Mouse (Mus musculus) fat pad, adult 2 months (tissue): Measurements from ENCODE around the gene Efna2.

Source experiments
- DNase-seq: peaks from one replicate; pipeline ENCODE4 v3.0.0-alpha.2; 2011; ENCODE audit warnings: low read depth, low spot score; ENCODE audit errors: extremely low read depth

The Efna2 gene

GRCm38 (mm10) chr10:80179068-80180051 is at the start of gene Efna2:
Efna2 (plus strand) TSS chr10:80179482.
- DNase-seq: no peak

GRCm38 (mm10) chr10:80129846-80130245 is 49.4 kb upstream of the Efna2 start:
- DNase-seq: no peak

DNA sequence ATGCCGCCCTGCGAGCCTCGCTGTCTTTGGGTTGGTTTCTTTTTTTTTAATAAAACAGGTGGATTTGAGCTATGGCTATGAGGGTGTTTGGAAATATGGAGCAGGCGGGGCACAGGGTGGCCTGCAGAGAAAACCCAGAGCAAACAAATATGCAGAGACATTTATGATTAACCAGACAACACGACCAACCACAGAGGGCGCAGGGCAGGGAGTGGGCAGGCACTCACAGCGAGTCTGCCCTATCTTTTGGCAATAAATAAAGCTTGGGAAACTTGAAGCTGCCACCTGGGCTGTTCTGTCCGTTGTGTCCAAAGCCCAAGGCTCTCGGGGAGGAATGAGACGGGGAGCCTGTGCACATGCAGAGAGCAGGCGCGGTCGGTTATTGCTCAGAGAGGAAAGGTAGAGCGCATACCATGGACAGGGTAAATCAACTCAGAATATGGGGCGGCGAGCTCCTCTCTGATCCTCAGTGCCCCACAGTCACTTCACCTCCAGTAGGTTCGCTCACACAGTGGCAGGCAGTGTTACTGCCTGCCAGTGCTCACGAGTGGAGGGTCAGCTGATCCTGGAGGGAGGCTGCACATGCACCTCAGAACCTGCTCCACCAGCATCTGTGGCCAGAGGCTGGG is 48.8 kb upstream of the Efna2 start:
- DNase-seq: no peak

GRCm38 (mm10) chr10:80131316-80131951 is 47.8 kb upstream of the Efna2 start:
- no peak for DNase-seq

DNA sequence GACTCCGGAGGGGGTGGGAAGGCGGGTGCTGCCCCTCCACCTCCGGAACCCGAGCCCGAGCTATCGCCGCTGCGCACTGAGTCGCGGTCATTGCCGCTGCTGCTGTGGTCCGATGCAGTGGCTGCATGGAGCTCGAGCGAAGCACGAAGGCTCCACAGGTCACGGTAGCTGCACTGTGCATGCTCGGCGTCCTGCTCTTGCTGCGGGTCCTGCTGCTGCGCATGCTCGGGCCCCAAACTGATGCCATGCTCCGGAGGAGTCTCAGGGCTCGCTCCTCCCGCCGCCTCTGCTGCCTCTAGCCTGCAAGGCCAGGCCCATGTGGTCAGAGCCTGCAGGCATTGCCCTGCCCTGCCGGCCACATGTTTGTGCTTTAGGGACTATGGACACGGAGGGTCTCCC is 47.3 kb upstream of the Efna2 start:
- no peak for DNase-seq

GRCm38 (mm10) chr10:80133226-80133849 is 45.9 kb upstream of the Efna2 start:
- DNase-seq: no peak

DNA sequence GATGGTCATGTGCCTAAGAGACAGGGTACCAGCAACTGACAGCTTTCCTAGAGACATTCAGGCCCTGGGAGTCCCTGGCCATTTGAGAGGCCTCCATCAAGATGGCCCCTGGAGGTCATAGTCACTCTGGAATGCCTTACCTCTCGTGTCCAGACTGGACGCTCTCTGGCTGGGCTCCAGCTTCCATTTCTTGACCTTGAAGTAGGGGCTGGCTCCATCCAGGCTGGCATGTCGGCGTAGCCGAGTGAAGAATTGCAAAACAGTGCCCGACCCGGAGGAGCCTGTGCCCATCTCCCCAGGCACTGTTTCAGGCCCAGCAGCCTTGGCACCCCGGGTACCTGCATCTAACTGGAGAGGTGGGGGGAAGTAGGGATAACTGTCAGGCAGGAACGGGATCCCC is 44.9 kb upstream of the Efna2 start:
- no peak for DNase-seq

DNA sequence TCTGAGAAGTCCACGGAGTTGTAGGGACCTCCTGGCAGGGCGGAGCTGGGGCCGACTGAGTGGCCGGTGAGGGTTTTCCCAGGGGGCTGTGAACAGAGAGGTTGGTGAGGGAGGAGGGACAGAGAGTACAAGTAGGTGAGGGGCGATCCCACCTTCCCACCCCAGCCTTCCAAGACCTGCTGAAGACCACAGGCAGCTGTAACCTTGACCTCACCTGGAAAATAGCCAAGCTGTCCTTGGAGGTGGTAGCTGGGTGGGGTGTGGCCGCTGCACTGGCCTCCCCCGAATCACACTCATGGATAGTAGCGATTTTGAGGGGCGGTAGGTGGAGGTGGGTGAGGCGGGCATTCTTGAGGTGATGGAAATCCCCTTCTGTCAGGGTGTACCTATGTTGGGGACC is 44.1 kb upstream of the Efna2 start:
- DNase-seq: no peak

GRCm38 (mm10) chr10:80135641-80136040 is 43.6 kb upstream of the Efna2 start:
- DNase-seq: no peak

DNA sequence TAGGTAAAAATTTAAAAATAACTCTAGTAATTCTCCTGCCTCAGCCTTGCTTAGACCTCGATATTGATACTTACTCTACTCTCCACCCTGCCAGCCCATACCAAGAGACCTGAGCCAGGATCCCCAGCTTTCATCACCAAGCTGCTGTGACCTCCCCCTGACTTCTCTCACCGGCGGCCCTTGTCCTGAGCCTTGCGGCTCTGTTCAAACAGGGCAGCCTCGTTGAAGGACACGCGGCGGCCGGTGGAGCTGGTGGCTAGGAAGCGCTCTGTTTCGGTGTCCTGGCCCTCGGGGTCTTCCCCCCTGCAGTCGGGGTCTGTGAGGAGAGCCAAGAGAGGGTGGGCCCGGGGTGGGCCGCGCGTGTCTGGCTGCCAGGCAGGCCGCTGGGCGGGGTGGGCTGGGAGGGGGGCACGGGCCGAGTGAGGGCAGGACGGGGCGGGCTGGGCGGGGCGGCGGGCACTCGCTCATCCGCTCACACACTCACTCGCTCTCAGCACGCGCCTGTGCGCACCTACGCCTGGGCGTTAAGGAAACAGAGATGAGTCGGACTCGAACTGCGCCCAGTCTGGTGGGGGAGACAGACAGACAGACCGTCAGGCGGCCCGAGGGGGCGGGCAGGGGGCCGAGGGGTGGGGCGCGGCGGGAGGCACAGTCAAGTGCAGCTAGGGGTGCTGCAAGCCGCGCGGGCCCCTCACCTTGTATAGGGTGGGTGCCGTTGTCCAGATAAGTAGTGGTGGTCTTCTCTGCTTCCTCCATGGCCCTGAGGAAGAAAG is 42.9 kb upstream of the Efna2 start:
- no peak for DNase-seq

DNA sequence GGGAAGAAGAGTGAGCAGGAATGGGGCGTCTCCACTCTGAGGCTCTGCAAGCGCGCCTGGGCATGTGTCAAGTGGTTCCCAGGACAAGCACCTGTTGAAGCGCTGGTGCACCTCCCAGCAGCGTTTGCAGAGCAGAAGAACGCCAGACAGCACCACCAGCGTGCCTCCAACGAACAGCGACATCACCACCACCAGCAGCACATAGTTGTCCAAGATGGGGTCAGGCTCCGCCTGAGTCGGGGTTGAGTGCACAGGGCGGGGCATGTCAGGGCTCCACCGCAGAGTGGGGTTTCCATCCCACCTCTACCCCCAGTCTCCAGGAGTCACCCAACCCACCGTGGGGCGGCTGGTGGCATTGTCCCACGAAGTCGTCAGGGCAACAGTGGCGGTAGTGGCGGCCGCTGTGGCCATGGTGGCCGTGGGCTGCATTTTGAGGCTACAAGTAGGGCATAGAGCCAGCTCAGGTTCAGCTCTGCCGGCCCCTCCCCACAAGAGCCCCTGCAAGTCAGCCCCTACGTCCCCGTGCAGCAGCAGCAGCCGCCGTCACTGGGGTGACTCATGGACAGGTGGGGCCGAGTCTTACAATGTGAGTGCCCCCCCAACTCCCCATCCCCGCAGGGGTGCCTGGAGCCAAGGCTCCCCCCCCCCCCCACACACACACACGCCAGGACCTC is 42.2 kb upstream of the Efna2 start:
- no peak for DNase-seq

GRCm38 (mm10) chr10:80137626-80138552 is 41.4 kb upstream of the Efna2 start:
- no peak for DNase-seq

DNA sequence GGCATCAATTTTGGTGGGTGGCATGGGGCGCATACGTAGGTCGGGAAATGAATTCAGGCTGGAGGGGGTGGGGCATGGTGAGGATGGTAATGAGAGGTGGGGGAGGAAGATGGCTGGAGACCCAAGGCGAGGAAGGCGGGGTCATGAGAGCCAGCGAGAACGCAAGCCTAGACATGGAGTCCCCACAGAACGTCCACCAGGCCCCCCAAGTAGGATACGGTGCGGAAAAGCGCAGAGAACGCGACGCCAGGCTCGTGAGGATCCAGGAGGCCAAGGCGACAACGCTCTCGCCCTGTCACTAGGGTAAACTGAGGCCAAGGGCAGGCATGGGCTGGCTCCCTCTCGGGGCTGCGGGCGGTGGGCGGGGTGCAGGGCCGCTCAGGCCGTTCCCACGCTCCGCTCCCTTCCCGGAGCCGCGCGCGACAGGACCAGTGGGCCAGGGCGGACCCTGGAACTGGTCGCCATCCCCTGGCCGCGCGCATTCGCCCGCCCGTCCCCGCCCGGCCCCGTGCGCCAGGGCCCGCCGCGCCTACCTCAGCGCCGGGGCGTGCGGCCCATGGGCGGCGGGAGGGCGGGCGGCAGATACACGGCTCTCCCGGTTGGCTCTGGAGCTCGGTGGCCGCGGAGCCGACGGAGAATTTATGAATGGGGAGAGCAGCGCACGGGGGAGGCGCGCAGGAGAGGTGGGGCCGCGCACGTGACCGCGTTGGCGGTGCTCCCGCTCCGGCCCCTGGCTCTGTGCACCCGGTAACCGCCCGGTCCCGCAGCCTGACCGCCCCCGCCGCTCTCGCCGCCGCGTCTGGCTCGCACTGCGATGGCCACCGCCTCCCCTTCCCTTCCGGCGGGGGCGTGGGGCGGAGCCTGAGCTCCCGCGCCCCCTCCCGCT is 40.5 kb upstream of the Efna2 start, which contains the start of gene Atp5d:
TSS of gene Atp5d (plus strand) at position 80 of the 886 bp plus-strand sequence.
- DNase-seq: no peak

- no peak for DNase-seq
Measured at GRCm38 (mm10) chr10:80139439-80139775, 39.9 kb upstream of the Efna2 start.

- DNase-seq: no peak
Measured at GRCm38 (mm10) chr10:80139975-80140665, 39.2 kb upstream of the Efna2 start.

GRCm38 (mm10) chr10:80140666-80141035 is 38.6 kb upstream of the Efna2 start, which contains the start of gene Cbarp:
Cbarp (minus strand) TSS chr10:80140835.
- DNase-seq: no peak

DNA sequence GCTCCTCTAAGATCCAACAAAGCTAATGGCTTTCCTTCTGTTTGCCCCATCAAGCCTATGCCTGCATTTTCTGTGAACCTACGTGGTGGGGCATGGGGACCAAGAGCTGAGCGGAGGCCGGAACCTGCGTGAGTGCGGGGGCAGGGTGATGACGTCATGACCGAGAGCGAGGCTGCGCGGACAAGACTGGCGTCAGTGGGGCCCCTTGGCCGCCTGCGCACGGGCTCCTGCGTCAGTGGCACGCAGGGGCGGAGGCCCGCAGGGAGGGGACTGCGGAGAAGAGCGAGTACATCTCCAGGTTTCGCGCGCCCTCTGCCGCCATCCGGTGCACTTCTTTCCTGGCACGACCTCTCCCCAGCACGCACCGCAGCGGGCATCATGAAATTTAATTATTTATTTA is 38.0 kb upstream of the Efna2 start:
- DNase-seq: no peak
